Mouse (Mus musculus) midbrain, embryonic 11.5 days (tissue): ENCODE measurements around the gene B3galt4. TPM values are rescaled to one million over a fixed set of nuclear protein-coding genes. Genes with fewer than 3 reads are reported as not detected.

Experiments used
- ATAC-seq: fragments of 200-750 bp; cut with Nextera tagmentation; 2 replicates; pipeline ENCODE4 v1.8.0; 2017; ENCODE audit warnings: moderate TSS enrichment, moderate library complexity; ENCODE audit not compliant: low FRiP score
- DNase-seq: peaks from one replicate; pipeline ENCODE4 v3.0.0; 2015; ENCODE audit warnings: low spot score; ENCODE audit errors: missing footprints
- H3K27ac ChIP-seq: fragments of 300-500 bp; sonication (generic); 2 replicates; pipeline ENCODE4 v1.5.1; 2014; ENCODE audit warnings: low read depth, low read length
- H3K27me3 ChIP-seq: fragments of 300-500 bp; sonication (generic); 2 replicates; pipeline ENCODE4 v1.6.1; 2014; ENCODE audit warnings: mild to moderate bottlenecking, low read length, moderate library complexity, mixed read lengths; ENCODE audit not compliant: control insufficient read depth, insufficient read depth
- H3K36me3 ChIP-seq: fragments of 300-500 bp; sonication (generic); 2 replicates; pipeline ENCODE4 v1.6.1; 2014; ENCODE audit warnings: mild to moderate bottlenecking, low read length, moderate library complexity, mixed read lengths; ENCODE audit not compliant: control insufficient read depth, insufficient read depth
- H3K4me1 ChIP-seq: fragments of 300-500 bp; sonication (generic); 2 replicates; pipeline ENCODE4 v1.6.1; 2014; ENCODE audit warnings: low read length; ENCODE audit not compliant: control insufficient read depth, insufficient read depth
- H3K4me2 ChIP-seq: fragments of 300-500 bp; sonication (generic); 2 replicates; pipeline ENCODE4 v1.6.1; 2014; ENCODE audit warnings: mild to moderate bottlenecking, moderate library complexity
- H3K4me3 ChIP-seq: fragments of 300-500 bp; sonication (generic); 2 replicates; pipeline ENCODE4 v1.5.1; 2014; ENCODE audit warnings: low read depth, low read length
- H3K9ac ChIP-seq: fragments of 300-500 bp; sonication (generic); 2 replicates; pipeline ENCODE4 v1.6.1; 2014; ENCODE audit warnings: low read length
- H3K9me3 ChIP-seq: fragments of 300-500 bp; sonication (generic); 2 replicates; pipeline ENCODE4 v1.6.1; 2016; ENCODE audit warnings: low read length; ENCODE audit not compliant: control insufficient read depth
- WGBS: fragments of 180-500 bp; shearing (Covaris S2); extraction: QIAGEN DNeasy Blood & Tissue Kit; methylation state at CpG from one replicate; pipeline ENCODE4 v1.1.7; 2014; 5-methylcytosine and 5-hydroxymethylcytosine counted together
- polyA plus RNA-seq: library from polyadenylated mRNA; unstranded; fragments of >200 nt; fragmentation: Nextera tagmentation; extraction: Ambion mirVana; gene quantifications from 2 replicates; pipeline ENCODE4 v1.2.1, GENCODE M21; 2014

B3galt4 gene
- polyA plus RNA-seq, 1 experiment from 2014 or later = 4.2 TPM

- WGBS = under 1% methylated on average over 45 of the region's 45 CpGs
- H3K4me3 ChIP-seq = peak overlapping the region; percentile 87
- ATAC-seq (peak; percentile 12; the same call in 1 of the 2 replicates), DNase-seq (peak; percentile 90)
- H3K9me3 ChIP-seq = no peaks in the 10 kb centered on the region
- peak overlapping the region; percentile 89 for H3K27ac ChIP-seq
- no peaks in the 10 kb centered on the region for H3K36me3 ChIP-seq
- H3K9ac ChIP-seq = peak overlapping the region; percentile 88
- H3K4me1 ChIP-seq = peaks cover 15% of the 10 kb centered on the region
- no peaks in the 10 kb centered on the region for H3K27me3 ChIP-seq
- H3K4me2 ChIP-seq = peak overlapping the region; percentile 89
Observed at GRCm38 (mm10) chr17:33930280-33931158, 20.8 kb downstream of the B3galt4 start.

GRCm38 (mm10) chr17:33929371-33930279, 21.7 kb downstream of the B3galt4 start, which contains the start of gene Rgl2:
TSS of gene Rgl2 (plus strand) at chr17:33929543.
- Histone ChIP-seq H3K27me3 (no peaks in the 10 kb centered on the region), H3K4me2 (peak within 1 kb of the TSS; percentile 89), H3K4me1 (peaks cover 15% of the 10 kb centered on the region), H3K9me3 (no peaks in the 10 kb centered on the region), H3K27ac (peak within 1 kb of the TSS; percentile 89), H3K9ac (peak within 1 kb of the TSS; percentile 88), H3K36me3 (no peaks in the 10 kb centered on the region), H3K4me3 (peak within 1 kb of the TSS; percentile 87)
- WGBS = under 1% methylated on average over 77 of the region's 80 CpGs
- ATAC-seq (peak; percentile 82), DNase-seq (peak; percentile 100)

GRCm38 (mm10) chr17:33928251-33928947, 22.9 kb downstream of the B3galt4 start:
- ATAC-seq (no peak), DNase-seq (no peak)
- no peaks in the 10 kb centered on the region for H3K36me3 ChIP-seq
- H3K4me3 ChIP-seq = peak overlapping the region; percentile 87
- peaks cover 15% of the 10 kb centered on the region for H3K4me1 ChIP-seq
- peak overlapping the region; percentile 88 for H3K9ac ChIP-seq
- no peaks in the 10 kb centered on the region for H3K27me3 ChIP-seq
- H3K27ac ChIP-seq = no peak overlapping the region
- peak overlapping the region; percentile 89 for H3K4me2 ChIP-seq
- no peaks in the 10 kb centered on the region for H3K9me3 ChIP-seq
- 63% methylated on average over 21 of the region's 21 CpGs for WGBS

- H3K27me3 ChIP-seq = no peaks in the 10 kb centered on the region
- no peak for DNase-seq
- no peak overlapping the region for H3K4me3 ChIP-seq
- H3K36me3 ChIP-seq = no peaks in the 10 kb centered on the region
- no peaks in the 10 kb centered on the region for H3K9me3 ChIP-seq
- WGBS = 73% methylated on average over 17 of the region's 17 CpGs
- no peak overlapping the region for H3K4me2 ChIP-seq
- H3K9ac ChIP-seq = no peak overlapping the region
- no peak for ATAC-seq
- peaks cover 13% of the 10 kb centered on the region for H3K4me1 ChIP-seq
- H3K27ac ChIP-seq = no peak overlapping the region
Observed at GRCm38 (mm10) chr17:33926207-33926932, 24.9 kb downstream of the B3galt4 start.

- H3K27ac ChIP-seq = no peak overlapping the region
- DNase-seq (no peak), ATAC-seq (no peak)
- no peak overlapping the region for H3K4me2 ChIP-seq
- WGBS = 82% methylated on average over 21 of the region's 21 CpGs
- H3K4me1 ChIP-seq = peaks cover 9% of the 10 kb centered on the region
- H3K36me3 ChIP-seq = no peaks in the 10 kb centered on the region
- no peak overlapping the region for H3K4me3 ChIP-seq
- H3K9ac ChIP-seq = no peak overlapping the region
- H3K27me3 ChIP-seq = no peaks in the 10 kb centered on the region
- no peaks in the 10 kb centered on the region for H3K9me3 ChIP-seq
Observed at GRCm38 (mm10) chr17:33925406-33926116, 25.7 kb downstream of the B3galt4 start.

- ATAC-seq (no peak), DNase-seq (no peak)
- no peaks in the 10 kb centered on the region for H3K9me3 ChIP-seq
- no peaks in the 10 kb centered on the region for H3K27me3 ChIP-seq
- no peaks in the 10 kb centered on the region for H3K36me3 ChIP-seq
- no peak overlapping the region for H3K9ac ChIP-seq
- 84% methylated on average over 10 of the region's 10 CpGs for WGBS
- H3K27ac ChIP-seq = no peak overlapping the region
- no peak overlapping the region for H3K4me2 ChIP-seq
- no peak overlapping the region for H3K4me3 ChIP-seq
- H3K4me1 ChIP-seq = peaks cover 13% of the 10 kb centered on the region
Observed at GRCm38 (mm10) chr17:33924577-33925283, 26.6 kb downstream of the B3galt4 start.

GRCm38 (mm10) chr17:33921361-33921760, 29.9 kb downstream of the B3galt4 start:
- H3K4me3 ChIP-seq = no peak overlapping the region
- WGBS = 88% methylated on average over 7 of the region's 7 CpGs
- peaks cover 29% of the 10 kb centered on the region for H3K4me1 ChIP-seq
- no peak overlapping the region for H3K9ac ChIP-seq
- H3K36me3 ChIP-seq = peaks cover 7% of the 10 kb centered on the region
- H3K9me3 ChIP-seq = no peaks in the 10 kb centered on the region
- ATAC-seq = no peak
- no peak for DNase-seq
- H3K4me2 ChIP-seq = no peak overlapping the region
- H3K27ac ChIP-seq = no peak overlapping the region
- H3K27me3 ChIP-seq = no peaks in the 10 kb centered on the region; the same call in 1 of the 2 replicates
